14 mouse cellular contexts compared by ENCODE assay signal in genomic region chr5:35070953-35071352, GRCm38 (mm10). TPM values are rescaled to one million over a fixed set of nuclear protein-coding genes. Genes with fewer than 3 reads are reported as not detected.
DNase-seq lines count a peak whose midpoint lies in the region; TF ChIP-seq lines count a peak whose summit lies in the region.
"Had no signal": no experiment of that assay in that cellular context is flagged by ENCODE, and none has a peak within 500 bp of the region (broad histone marks: within the 10 kb centered on the region; RNA-seq: fewer than 3 reads in every experiment).

No protein-coding gene starts in this region.

- peak overlapping the region; percentile 95 for H3K27ac ChIP-seq in gastrocnemius, adult 2 months
- H3K27ac ChIP-seq: embryonic facial prominence, embryonic 15.5 days had no signal

- no peak for DNase-seq in gastrocnemius, adult 2 months
- no peak for DNase-seq in gastrocnemius, postnatal 10 days
- DNase-seq in retina, adult 2 months (ENCODE audit: low read depth, low spot score): peak; percentile 16
- DNase-seq in retina, embryonic 14.5 days (ENCODE audit: low spot score): no peak
- DNase-seq in layer of hippocampus, adult 9-11 months: peak; percentile 65
- peak; percentile 54 to 60 for DNase-seq in right cerebral cortex, postnatal 10 days (ENCODE audit: low spot score in 2 of 2)
- DNase-seq in embryo, embryonic 10.5 days (ENCODE audit: low spot score): no peak
- no peak for DNase-seq in heart, postnatal 25 days (ENCODE audit: low spot score)
- DNase-seq: cerebellum, adult 9-10 months; heart, postnatal 36 days; kidney, postnatal 14 days; liver; lung, postnatal 14 days had no signal

- intact Hi-C loops in gastrocnemius, adult 2 months (cut with DNase I): no loop called here
- intact Hi-C loops in heart, postnatal 25 days (cut with DNase I): no loop called here

- no peak for TF ChIP-seq CTCF in gastrocnemius, adult 2 months (IDR thresholded peaks at IDR 0.05)

- no peak overlapping the region for H3K4me3 ChIP-seq in gastrocnemius, adult 2 months
- H3K4me3 ChIP-seq: embryonic facial prominence, embryonic 15.5 days had no signal

RNA-seq across cellular contexts. Expression of gene Dok7, which starts 14.4 kb away (rescaled TPM):
- total RNA-seq in gastrocnemius, adult 2 months (2021): 10 to 100 TPM; 21.8 to 31.9 TPM
- total RNA-seq in gastrocnemius, postnatal 10 days (2021): 10 to 100 TPM; 25.8 to 30.4 TPM
- total RNA-seq in heart, postnatal 25 days (2021): 10 to 100 TPM; 34.5 to 43.8 TPM

RNA-seq across cellular contexts. Expression of gene Hgfac, which starts 29.6 kb away (rescaled TPM):
- total RNA-seq in gastrocnemius, adult 2 months (2021): under 1 TPM; 0.25 to 0.48 TPM
- 1 to 10 TPM in 1 of 2 experiments, under 1 TPM in 1; 0.40 to 1.1 TPM for total RNA-seq in gastrocnemius, postnatal 10 days (2021)
- under 1 TPM; 0.34 TPM for total RNA-seq in heart, postnatal 25 days (2021)

RNA-seq across cellular contexts. Expression of gene Lrpap1, which starts 34.6 kb away (rescaled TPM):
- 10 to 100 TPM; 28.2 to 30.2 TPM for total RNA-seq in gastrocnemius, adult 2 months (2021)
- 10 to 100 TPM; 37.2 to 42.7 TPM for total RNA-seq in gastrocnemius, postnatal 10 days (2021)
- total RNA-seq in heart, postnatal 25 days (2021): 10 to 100 TPM; 46.7 to 47.3 TPM

Comparison
In these comparisons a context has a peak if more than half of its experiments do, and no peak if none do; other contexts are left out.
1. DNase-seq: peak in retina, adult 2 months (single experiment), layer of hippocampus, adult 9-11 months (single experiment) and right cerebral cortex, postnatal 10 days (2 of 2); none in gastrocnemius, adult 2 months (single experiment), gastrocnemius, postnatal 10 days (single experiment), retina, embryonic 14.5 days (single experiment), embryo, embryonic 10.5 days (single experiment) and heart, postnatal 25 days (single experiment).